Mouse (Mus musculus): Measurements from ENCODE around the gene Gstcd.

Gstcd gene

DNA sequence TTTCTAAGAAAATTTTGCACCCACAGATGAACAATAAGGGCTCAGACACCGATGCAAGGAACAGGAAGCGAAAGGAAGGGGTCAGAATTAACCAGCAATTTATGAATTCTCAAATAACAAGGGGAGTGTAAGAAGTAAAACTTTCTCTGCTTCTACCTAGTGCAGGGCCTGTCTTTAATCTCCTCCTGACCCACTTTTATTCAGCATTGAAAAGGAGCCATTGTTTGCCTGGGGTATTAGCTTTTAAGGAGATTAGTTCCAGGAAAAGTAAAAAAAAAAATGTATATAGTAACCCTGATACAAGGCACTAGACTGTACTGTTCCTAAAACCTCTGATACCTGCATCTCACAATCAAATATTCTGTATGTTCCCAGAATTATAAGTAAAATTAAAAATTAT is 64.9 kb downstream of the Gstcd start:
- DNase-seq (ENCODE audit: low spot score), result no peak

DNA sequence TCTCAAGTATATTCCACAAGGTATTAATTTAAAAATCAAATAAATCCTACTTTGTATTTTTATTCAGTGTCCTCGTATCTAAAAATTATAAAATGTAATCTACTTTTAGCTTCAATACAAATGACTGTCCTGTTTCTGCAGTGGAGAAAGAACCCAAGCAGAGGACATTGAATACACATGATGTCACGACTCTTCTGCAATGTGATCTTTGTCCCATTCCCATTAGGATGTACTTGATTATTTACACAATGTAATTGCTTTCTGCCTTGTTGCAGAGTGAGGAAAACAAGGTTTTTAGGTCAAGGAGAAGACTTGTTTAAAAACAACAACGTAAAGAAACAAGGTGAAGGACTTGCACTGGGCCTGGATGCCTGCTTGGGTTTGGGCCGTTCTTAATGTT is 84.6 kb downstream of the Gstcd start:
- DNase-seq (ENCODE audit: low spot score), result no peak

DNA sequence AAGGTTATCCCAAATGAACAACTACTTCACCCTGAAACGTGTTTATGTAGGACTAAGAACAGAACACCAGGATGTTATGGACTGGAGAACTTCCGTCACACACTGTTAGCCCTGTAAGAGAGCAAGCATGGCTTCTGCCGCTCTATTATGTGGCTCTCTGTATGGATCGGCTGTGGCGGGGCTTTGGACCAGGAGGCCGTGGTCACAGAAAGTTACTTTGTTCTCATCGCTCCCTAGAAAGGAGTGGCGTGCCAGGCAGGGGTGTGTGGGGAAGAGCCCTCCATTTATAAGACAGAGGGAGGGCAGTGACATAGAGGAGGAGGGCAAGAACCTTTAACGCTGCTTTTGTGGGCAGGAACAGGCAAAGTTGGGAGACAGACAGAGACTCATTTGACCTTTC is 95.5 kb downstream of the Gstcd start:
- no peak for DNase-seq (ENCODE audit: low spot score)

DNA sequence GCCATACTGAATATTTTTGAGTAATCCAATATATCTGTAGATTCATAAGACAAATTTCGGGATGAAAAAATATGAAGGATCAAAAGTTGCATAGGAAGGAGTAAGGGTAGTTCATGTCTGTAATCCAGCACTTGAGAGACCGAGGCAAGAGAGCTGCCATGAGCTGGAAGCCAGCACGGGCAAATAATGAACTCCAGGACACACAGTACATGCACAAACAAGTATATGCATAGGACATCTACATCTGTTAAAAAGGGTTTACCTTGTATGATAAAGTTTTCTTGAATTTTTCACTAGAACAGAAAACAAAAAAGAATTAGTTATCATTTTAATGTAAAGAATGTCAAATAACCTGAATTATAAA is 95.9 kb downstream of the Gstcd start:
- DNase-seq (ENCODE audit: low spot score), result no peak

DNA sequence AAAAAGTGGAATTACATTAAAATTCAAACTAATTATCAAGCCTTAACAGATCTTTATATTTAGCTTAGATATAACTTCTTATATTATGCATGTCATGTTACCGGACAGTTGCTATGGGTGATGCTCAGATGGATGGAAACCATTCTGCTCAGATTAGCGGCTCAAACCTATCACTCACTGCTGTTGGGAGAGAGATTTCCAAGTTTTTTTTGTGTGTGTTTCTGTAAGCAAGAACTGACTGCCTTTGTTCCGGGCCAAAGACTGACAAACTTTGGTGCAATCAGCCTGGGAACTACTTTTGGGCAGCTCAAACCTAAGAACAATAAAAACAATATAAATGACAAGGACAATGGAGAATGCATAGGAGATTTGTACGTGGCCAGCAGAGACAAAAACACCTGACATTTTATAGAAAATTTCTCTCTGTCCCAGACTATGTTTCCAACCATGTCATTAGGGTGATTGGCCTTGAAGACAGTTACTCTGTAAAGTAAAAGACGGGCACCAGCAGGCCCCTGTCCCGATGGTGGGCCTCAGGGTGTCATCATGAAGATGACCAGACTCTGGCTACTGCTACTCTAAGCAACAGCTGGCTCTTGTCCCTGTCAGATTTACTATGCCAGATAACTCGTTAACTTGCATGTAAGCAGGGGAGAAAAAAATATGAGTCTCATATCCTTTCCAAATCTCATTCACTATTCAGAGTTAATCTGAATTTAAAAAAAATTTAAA is 96.5 kb downstream of the Gstcd start:
- no peak for DNase-seq (ENCODE audit: low spot score)

DNA sequence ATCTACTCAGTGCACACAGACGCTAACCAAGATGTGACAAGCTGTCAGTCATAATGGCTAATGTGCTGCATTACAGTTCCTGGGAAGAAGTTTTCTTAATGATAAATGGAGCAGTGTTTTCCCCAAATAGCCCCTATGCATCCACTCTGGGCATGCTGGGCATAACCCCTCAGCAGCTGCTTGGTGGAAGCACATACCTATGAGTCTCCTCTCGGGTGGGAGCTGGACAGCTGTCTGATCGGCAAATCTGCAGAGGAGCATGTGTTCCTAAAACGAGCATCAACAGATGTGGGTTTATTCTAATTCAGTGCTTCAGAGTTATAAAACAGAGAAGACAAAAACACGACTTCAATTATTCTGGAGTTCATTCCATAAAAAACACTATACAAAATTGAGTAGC is 105.6 kb downstream of the Gstcd start:
- no peak for DNase-seq (ENCODE audit: low spot score)

DNA sequence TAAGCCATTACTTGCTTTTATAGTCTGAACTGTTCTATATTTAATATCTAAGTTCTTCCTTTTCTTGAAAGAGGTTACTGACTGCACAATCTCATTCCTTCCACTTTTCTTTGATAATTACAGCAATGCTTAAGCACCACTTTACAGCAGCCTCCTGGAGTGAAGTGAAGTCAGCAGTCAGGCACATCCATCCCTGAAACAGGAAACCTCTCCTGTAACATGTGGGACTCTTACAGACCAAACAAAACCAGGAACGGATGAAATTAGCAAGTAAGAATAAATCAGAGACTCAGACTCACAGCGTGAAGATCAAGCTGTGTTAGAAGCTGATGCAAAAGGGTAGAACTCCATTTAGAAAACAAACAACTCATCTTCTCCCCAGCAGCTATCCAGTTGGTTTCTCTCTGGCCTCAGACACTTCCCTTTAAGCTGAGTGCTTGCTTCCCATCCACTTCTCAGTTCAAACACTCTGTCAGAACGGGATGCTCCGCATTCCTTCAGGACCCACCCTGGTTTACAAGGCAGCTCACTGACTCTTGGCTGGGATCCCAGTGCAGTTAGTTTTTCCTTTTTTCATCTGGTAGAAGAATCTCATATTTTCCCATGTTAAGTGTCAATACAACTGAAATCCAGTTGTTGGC is 107.9 kb downstream of the Gstcd start:
- DNase-seq (ENCODE audit: low spot score), result no peak

DNA sequence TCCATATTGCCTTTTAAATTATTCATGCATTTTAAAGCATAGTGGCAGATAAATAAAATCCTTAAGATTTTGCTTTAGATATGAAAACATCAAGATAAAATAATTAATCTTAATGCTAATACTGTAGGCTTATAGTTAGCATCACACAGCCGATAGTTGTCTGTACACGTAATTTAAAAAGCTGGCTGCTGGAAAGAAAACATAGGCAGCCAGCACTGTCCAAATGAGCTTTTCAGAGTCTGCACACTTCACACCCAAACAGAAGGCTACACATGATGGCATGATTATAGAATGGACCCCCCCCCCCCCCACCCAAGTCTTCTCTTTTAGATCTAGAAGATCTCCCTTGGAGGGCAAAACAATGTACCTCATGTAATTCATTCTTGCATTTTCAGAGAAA is 109.9 kb downstream of the Gstcd start:
- DNase-seq (ENCODE audit: low spot score), result no peak

DNA sequence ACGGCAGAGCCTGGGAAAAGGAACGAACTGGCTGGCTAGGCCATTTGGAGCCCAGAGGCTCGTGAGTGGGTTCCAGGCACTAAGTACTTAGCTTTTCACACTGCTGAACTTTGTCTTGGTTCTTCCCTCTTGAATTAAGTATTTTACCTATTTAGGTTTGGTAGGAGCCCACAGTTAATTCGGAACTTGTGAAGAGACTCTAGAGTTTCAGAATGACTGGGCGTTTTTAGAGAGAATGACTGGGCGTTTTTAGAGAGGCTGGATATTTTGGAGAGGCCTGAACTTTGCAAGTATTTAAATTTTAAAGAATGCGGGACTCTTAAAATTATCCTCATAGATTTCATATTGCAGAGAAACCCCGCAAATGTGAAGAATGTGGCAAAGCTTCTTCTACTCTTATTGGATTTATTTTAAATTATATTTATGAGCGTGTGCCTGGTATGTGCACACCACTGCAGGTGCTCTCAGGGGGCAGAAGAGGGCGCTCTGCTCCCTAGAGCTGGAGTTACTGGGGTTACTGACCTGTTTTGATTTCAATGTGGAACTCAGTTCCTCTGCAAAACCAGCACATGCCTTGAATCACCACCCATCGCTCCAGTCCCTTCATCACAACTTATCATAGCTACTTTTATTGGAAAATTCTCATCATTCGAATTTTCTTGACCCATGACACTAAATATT is 111.9 kb downstream of the Gstcd start:
- DNase-seq (ENCODE audit: low spot score), result no peak

DNA sequence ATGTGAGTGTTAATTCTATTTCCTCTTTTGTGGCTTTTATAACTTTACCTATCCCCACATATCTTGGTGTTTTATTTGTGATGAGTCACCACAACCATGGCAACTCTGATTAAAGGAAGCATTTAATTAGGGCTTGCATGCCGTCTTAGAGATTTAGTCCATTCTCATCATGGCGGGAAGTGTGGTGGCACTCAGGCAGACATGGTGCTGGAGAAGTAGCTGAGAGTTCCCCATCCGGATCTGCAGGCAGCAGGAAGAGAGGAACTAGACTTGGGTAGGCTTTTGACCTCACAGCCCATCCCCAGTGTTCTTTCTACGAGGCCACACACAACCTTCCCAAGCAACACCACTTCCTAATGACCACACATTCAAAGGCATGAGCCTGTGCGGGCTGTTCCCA is 125.6 kb downstream of the Gstcd start:
- DNase-seq (ENCODE audit: low spot score), result no peak

DNA sequence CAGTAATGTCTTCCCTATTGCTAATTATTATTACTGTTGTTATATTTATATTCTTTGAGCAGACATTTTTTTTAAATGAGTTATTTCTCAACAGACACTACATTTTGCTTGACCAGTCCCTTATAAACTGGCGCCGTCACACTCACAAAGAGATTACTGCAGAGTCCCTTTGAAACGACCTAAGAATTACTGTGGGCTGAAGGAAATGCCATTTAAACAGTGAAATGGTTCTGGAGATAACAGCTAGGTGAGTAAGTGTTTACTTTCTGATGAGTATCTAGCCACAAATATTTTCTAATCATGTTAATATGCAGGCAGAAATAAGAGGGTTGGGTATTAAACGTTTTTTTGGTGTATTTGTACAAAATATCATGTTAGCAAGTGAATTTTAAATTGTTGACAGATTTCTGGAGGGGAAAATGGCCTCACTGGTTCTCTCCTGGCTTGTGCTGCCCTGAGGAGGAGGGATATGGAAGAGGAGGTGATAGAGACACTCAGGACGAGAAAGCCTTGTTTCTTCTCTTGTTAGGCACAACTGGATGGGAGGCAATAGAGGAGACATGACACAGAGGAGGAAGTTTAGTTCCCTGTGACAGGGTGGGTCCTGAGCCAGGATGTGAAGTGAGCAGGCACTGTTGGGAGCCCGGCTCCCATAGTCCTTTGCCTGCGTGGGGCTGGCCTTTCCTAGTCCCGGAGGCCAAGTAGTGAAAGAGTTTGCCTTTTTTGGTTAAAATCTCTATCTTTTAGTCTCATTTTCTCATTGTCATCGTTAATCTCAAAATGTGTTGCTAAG is 126.9 kb downstream of the Gstcd start:
- no peak for DNase-seq (ENCODE audit: low spot score)

DNA sequence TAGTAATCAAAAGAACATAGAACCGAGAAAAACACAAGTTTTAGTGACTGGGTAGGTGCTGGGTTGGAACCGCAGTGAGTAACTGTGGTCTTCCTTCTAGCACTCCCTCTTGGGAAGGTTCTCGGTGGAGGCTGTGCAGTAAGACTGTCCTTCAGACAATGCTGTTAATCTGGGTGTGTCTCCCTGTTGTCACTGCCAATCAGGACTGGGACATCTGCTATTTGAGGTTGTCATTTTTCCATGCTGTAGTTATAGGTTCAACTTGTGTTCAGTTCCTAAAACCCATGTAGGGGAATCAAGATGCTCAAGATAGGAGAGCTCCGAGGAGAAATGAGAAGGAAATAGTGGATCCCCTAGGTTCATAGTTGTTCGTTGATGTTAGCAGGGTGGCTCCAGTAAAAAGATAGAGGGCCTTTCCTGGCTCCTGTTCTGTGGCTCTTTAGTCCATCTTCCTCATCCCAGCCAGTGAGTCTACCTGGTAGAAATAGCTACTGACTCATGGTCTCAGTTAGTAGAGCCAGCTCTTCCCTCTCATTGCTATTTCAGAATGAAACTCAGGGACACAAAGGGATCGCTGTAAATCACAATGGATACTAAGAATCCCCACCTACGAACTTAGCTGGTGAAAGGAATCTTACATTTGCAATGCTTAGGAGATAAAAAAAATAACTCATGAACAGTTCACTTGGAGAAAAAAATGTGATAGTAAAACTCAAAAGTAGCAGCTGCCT is 129.0 kb downstream of the Gstcd start:
- DNase-seq (ENCODE audit: low spot score), result no peak

DNA sequence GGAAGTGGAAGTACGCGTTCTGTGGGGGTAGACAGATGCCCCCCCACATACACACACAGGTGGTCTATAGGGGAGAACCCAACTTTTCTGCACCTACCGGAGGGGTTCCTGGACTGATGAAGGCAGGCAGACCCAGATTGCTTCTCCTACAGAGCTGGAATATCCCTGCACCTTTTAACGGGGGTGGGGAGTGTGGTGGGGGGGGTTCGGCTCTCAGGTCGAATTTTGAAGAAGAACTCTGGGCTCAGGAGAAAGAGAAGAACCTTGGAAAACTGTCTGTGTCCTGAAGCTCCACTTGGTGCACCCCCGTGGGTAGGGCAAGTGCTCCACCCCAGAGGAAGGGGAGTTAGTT is 141.3 kb downstream of the Gstcd start:
- no peak for DNase-seq (ENCODE audit: low spot score)

DNA sequence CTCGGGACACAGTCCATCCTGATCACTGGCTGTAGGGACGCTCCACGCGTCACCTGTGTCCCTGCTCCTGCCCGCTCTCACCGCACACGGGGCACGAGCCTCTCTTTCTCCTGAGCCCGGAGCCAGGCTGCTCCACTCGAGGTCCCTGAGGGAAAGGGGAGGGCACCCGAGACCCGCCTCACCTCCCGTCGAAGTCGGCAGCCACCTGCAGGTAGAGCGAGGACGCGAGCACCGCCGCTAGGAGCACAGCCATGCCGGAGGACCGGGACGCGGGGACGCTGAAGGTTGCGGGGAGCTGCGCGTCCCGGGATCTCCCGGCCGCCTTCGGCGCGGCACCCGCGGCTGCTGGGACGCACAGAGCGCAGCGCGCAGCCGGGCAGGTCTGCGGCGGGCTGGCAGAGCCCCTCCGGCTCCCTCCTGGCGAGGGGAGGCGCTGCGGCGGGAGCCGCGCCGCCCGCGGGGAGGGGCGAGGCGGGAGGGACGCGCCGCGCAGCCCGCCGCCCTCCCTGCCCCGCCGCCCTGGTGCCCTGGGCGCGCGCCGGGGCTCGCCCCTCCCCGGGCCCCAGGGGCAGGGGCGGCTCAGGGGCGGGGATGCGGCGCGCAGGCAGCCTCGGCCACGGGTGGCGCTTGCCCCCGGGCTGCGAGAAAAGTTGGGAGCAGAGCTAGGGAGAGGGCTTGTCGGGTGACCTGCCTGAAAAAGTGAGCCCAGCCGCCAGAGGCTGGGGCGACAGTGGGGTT is 141.9 kb downstream of the Gstcd start, which contains the start of gene Npnt:
Gene Npnt, minus strand, starts transcription at position 501 of the 738 bp plus-strand sequence.
- DNase-seq (ENCODE audit: low spot score), result peak; percentile 25

DNA sequence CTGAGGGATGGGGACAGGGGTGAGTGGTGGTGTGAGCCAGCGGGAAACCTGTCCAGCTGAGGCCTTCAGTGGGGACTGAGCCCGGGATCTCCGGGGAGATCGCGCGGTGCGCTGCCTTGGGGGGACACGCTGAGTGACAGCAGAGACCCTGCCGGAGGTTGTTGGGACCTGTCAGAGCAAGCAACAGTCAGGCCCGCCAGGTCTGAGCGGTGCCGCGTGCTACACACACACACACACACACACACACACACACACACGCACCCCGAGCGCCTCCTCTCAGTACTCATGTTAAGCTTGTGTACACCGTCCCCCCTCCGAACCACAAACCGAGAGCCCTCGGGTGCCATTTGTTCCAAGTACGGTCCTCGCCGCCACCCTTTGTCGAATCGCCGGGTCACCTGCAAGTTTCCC is 142.4 kb downstream of the Gstcd start:
- DNase-seq (ENCODE audit: low spot score), result peak; percentile 13

DNA sequence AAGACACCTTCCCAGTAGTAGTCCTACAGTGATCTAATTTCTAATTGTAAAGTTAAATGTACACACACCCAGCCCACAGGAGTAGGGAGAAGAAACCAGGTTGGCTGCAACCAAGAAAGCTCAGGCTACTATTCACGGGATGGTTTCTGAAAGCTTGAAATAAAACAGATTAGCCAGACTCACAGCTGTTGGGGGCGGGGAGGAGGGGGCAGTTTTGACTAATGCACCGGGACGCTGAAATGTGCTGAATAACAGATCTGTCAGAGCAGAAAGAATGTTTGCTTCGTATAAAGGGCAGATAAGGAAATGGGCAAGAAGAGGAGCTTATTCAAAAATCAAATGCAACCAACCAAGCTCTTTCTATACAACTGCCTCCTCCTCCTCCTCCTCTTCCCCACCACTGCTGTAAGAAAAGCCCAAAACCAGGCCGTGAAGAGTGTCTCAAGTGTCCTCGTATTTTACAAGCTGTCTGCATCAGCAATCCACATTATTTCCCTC is 143.5 kb downstream of the Gstcd start:
- no peak for DNase-seq (ENCODE audit: low spot score)

DNA sequence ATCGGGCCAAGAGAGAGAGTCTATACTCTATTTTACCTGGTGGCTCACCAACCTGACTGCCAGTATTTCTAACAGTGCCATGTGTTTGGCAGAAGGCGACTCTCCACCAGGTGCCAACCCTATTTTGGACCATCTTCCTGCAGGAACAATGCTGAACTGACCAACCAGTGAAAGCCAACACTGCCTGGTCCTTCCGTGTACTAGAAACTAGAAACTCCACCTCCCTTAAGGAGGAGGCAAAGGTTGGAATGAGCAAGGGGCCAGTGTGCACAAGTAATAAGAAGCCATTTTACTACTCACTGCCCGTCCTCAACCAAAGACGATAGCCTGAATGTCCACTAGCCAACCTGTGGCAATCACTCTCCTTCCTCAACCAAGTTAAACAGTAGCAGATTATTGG is 145.7 kb downstream of the Gstcd start:
- no peak for DNase-seq (ENCODE audit: low spot score)

DNA sequence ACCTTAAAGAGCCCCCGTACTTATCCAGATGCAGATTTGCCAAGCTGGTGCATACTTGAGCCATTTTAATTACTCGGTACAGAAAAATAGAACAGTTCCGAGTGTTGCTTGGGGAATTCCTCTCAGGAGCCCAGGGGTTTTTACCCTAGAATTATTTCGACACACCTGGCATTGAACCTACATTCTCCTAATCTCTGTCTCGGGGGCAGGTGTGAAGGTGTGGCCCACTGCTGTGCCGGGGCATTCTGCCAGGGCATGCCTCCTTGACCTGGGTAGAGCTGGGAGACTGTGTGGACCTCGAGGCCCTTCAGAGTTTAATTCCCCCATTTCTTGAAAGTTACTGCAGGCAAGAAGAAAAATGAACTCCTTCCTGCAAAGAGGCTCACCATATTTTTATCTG is 146.2 kb downstream of the Gstcd start:
- DNase-seq (ENCODE audit: low spot score), result no peak

DNA sequence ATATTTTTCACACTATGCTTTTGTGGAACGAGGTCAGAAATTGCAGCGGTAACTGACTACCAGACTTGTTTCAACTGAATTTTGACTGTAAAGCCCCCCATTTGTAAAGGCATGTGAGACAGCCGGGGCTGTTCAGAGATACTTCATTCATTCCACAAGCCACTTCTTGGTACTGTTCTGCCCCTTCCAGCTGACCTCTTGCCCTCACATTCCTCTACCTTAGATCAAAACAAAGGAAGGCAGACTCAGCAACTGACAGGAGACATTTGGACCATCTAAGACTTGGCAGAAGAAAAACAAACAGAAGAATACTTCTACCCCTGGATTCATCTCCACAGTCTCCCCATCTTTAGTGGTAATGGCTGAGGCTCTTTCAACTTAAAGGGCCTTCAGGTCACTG is 147.2 kb downstream of the Gstcd start:
- DNase-seq (ENCODE audit: low spot score), result no peak

DNA sequence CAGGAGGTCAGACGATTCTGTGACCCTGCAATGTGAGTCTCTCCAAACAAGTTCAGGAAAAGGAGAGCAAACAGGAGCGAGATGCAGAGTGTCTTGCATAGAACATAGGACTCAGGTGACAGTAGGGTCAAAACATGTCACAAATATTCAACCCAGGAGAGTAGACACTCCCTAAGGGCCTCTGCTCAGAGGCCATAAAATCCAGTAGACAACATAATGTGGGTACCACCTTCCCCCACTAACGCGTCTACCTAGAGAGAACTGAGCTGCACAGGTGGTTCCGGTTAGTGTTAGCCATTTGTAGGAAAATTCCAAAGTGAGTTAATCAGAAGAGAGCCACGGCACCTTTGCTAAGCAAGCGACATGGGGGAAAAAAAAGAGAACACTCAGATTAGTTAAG is 147.6 kb downstream of the Gstcd start:
- no peak for DNase-seq (ENCODE audit: low spot score)

DNA sequence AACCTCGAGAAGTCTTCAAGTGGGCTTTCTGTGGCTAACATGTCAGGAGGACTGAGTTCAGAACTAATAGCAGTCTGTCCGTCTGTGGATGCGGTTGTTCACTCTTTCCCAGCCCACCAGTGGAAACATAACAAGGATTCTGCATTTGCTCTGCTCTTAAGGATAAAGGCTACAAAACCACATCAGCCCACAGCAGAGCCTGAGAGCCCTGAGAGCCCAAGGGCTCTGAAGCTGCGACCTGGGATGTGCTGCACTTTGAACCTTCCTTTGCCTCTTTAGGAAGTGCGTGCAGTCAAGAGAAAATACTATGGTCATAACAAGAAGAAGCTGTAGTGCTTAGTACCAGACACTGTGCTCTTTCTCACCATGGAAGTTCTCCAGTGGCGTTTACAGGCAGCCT is 149.1 kb downstream of the Gstcd start:
- no peak for DNase-seq (ENCODE audit: low spot score)
